Mouse (Mus musculus) bone marrow macrophage, adult 2 months (primary cell): Measurements from ENCODE around the gene Dock8.

ENCODE experiments used
- CTCF ChIP-seq: IDR thresholded peaks from 2 replicates; pipeline ENCODE4 v1.5.1; 2012; ENCODE audit warnings: low read depth, mild to moderate bottlenecking, low read length, moderate library complexity
- POLR2A ChIP-seq: IDR thresholded peaks from 2 replicates; pipeline ENCODE4 v1.6.1; 2012; ENCODE audit warnings: mild to moderate bottlenecking, low read depth, low read length, borderline replicate concordance

DNA sequence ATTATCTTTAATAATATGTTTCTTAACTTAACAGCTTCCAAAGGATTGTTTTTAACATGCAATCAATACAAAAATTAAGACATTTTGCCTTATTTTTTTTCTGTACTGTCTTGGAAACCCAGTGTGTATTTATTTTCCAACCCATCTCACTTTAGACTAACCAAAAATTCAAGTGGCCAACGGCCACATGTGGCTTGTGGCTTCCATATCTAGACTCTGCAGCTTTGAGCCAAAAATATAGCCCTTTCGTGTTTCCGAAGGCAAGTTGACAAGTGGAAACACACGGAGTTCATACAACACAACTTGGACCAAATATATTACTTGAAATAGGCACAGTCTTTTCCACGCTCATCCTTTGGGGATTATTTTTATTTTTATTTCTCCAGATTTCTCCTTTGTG lies 773 bp upstream of the Dock8 start:
- no peak for TF ChIP-seq CTCF
- no peak for TF ChIP-seq POLR2A
